Mouse (Mus musculus) testis, postnatal 10 days (tissue): ENCODE data around the gene Olfr403.
"Not testable (repeated sequence)": the region's sequence is repeated elsewhere in the genome, so short reads cannot be mapped to it uniquely, and the experiment has no call there.

Experiments
- DNase-seq: peaks from one replicate; pipeline ENCODE4 v3.0.0; 2021; ENCODE audit warnings: low spot score

Gene Olfr403

DNA sequence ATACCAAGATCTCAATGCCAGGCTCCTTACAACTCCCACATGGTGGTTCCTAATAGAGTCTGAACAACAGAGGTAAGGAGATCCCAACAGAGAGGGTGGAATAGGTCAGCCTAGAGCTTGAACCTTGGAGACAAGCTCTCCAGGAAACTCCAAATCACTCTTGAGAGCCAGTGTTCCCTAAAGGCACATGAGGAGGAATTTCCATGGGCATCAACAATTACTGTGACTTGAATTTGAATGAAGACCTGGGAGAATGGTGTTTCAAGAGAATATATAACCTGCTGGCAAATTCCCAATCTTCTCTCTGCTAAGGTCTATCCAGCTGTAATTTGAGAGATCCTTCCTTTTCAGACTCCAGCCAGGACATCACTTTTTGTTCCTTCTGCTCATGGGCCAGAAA, at the start of gene Olfr403:
Gene Olfr403, plus strand, starts transcription at position 301 of the 400 bp plus-strand sequence.
- DNase-seq, result no peak

DNA sequence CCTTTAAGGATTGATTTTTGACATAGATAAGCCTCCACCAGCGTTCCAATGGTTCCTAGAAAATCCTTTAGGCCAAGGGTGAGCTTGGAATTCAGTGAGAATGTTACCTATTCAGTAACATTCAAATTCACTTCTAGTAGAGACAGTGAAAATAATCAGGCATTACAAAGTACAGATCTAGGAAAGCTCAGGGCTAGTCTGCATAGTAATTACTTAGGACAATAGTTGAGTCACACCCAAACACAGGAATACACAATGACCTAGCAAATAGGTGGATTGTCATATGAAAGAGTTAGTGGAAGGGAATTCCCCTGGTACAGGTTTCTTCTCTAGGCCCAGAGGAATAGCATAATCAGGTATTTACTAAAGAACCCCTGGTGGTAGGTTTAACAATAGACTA, 46.0 kb upstream of the Olfr403 start:
- not testable (repeated sequence) for DNase-seq

DNA sequence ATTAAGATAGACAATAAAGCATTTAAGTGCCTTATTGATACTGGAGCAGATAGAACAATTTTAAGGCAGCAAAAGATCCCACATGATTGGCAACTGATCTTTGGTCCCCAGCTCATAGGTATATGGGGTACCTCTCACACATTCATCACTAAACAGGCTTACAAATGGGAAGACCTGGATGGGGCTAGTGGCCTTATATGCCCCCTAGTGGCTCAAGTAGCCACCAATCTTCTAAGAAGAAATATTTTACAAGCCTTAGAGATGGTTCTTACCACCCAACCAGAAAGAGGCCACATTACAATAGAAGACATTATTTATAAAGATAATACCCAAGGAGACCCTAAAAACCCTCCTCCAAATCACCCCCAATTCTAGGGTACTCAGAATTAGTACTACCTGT, 40.2 kb upstream of the Olfr403 start:
- no peak for DNase-seq

DNA sequence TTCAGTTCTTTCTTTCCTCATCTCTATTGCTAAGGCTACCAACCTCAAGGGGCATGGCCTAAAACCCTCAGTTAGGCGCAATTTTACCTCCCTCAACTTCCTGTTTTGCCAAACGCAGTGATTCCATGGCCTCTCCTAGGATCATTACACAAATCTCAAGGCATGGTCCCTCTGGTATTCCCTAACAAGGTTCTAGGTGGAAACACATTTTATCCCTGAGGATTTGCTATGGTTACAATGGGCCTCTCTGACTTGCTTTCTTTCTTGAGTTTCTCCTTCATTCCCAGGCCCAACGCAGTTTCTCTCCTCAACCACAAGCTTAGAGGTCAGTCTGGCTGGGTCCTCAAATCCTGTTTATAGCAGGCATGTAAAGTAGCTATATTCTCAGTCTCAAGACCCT, 32.8 kb upstream of the Olfr403 start, which contains the start of gene Olfr402:
Gene Olfr402, plus strand, starts transcription at position 301 of the 400 bp plus-strand sequence.
- DNase-seq, result no peak

DNA sequence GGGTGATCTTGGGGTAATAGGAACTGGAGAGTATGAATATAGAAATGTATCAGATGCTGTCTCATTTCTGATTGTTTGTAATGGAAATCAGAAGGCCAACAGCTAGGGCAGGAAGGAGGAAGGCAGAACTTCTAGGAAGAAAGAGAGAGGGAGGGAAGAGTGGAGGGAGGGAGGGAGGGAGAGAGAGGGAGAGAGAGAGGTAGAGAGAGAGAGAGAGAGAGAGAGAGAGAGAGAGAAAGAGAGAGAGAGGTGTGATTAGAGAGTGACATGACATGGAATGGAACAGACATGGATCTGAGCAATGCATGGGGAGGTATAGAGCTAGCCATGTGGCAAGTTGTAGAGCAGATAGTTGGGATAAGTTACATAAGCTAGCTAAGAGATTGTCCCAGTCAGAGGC, 17.3 kb upstream of the Olfr403 start:
- DNase-seq, result no peak

DNA sequence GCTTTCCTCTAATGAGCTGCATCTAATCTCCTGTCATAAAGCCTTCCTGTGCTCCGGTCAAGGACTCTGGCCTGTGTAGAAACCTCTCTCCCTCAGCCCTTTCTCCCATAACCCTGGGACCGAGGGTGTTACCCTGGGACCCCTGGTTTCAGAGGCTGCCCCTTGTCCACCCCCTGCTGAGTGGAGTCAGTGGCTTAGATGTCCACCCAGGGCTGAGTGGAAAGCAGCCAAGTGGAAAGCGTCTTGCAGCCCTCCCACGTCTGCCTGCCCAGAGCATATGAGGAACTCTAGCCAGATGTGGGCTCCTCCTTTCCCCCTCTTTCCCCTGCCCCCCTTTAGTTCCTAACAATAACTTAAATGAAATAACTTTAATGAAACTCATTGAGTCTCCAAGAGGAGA, 2.9 kb upstream of the Olfr403 start:
- DNase-seq, result no peak

DNA sequence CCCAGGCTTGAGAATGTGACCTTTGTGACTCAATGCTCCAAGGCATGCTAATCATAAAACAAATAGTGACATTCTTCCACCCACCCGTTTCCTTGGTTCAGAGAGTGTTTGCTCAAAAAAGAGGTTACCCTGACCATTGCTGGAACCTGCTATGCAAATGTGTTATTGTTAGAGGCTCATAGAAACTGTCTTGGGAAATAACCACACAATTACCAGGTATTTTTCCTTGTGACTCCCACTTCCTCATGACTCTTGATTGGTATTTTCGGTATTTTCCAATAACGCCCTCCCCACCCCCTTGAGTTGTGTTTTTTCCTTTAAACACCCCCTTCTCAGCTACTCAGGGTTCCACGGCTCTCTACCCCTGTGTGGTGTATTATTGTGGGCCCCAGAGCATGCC, 2.3 kb upstream of the Olfr403 start:
- no peak for DNase-seq

DNA sequence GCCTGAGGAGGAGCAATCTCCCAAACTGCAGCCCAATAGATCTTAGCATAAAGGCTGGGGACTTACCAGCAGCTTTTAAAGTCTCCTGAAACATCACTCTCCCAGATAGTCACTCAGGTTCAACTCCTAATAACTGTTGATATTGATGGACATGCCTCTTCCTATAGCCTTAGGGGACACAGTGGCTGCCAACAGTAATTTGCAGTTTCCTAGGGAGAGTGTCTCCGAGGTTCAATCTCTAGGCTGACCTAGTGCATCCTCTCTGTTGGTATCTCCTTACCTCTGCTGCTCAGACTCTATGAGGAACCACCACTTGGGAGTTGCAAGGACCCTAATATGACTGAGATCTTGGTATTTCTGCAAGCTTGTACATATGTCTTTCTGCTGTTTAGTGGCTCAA, 25.2 kb downstream of the Olfr403 start, which contains the start of gene Olfr43:
Gene Olfr43, minus strand, starts transcription at position 101 of the 400 bp plus-strand sequence.
- no peak for DNase-seq

DNA sequence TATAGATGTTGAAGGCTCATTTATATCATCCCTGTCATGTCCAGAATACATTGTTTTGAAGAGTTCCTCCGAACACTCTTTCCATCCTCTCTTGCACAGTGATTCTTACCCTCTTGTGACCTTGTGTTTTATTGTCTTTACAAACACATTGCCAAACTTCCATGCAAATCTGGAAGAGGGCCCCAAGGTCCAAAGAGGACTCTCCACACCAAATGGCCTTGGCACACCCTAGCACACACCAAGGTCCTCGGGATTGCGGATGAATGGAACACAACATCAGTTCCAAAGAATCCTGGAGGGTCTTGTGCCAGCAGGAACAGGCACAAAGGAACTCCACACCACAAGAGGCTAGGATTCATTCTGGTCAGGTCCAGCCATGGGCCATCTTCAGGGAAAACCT, 55.2 kb downstream of the Olfr403 start:
- DNase-seq, result no peak
